Mouse (Mus musculus) testis, adult 2 months (tissue): ENCODE measurements at regions not wholly inside any gene's neighbourhood (a gene's known extent, or its start where the extent isn't known, plus 50 kb on each side); places are given as distances from the start of the nearest gene placed in this dataset.

Source experiments
- H3K27ac ChIP-seq: fragments of 200-500 bp; 2 replicates; pipeline ENCODE4 v1.5.1; 2012; ENCODE audit warnings: low read depth, low read length; ENCODE audit not compliant: control insufficient read depth, insufficient read depth
- H3K27me3 ChIP-seq: fragments of 200-500 bp; 2 replicates; pipeline ENCODE4 v1.6.1; 2012; ENCODE audit warnings: mild to moderate bottlenecking, low read length, moderate library complexity; ENCODE audit not compliant: control insufficient read depth, insufficient read depth
- H3K36me3 ChIP-seq: fragments of 200-500 bp; 2 replicates; pipeline ENCODE4 v1.6.1; 2012; ENCODE audit warnings: mild to moderate bottlenecking, low read length; ENCODE audit not compliant: control insufficient read depth, insufficient read depth
- H3K4me1 ChIP-seq: fragments of 200-500 bp; 2 replicates; pipeline ENCODE4 v1.6.1; 2012; ENCODE audit warnings: low read length; ENCODE audit not compliant: control insufficient read depth, insufficient read depth
- H3K4me3 ChIP-seq: fragments of 200-500 bp; 2 replicates; pipeline ENCODE4 v1.5.1; 2012; ENCODE audit warnings: low read depth, mild to moderate bottlenecking, low read length, moderate library complexity, mixed read lengths; ENCODE audit not compliant: control insufficient read depth
- CTCF ChIP-seq: fragments of 200-500 bp; IDR thresholded peaks from 2 replicates; pipeline ENCODE4 v1.5.1; 2012; ENCODE audit warnings: low read depth, mild to moderate bottlenecking, inconsistent platforms, low read length, moderate library complexity; ENCODE audit not compliant: control insufficient read depth, insufficient read depth, insufficient replicate concordance
- POLR2A ChIP-seq: fragments of 200-500 bp; IDR thresholded peaks from 2 replicates; pipeline ENCODE4 v1.6.1; 2012; ENCODE audit warnings: low read depth, mild to moderate bottlenecking, inconsistent platforms, low read length, moderate library complexity; ENCODE audit not compliant: control insufficient read depth

DNA sequence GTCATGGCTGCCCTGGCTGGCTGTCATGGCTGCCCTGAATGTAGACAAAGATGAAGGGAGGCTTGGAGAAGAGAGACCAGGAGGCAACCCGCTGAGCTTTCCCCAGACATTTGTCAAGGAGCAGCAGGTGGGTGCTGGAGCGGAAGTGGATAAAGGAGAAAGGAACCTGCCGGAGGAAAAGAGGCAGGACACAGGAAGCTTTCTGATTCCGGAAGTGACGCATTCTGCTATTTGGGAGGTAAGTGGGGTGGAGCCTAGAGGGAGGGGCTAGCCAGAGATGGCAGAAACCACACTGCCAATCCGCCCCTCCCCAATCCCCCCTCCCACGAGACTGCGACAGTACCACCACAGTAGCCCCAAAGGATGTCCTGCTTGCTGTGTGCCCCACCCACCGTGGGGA is 80.1 kb downstream of the Gm572 start:
- Histone ChIP-seq H3K36me3 (no peaks in the 10 kb centered on the region), H3K27me3 (no peaks in the 10 kb centered on the region), H3K4me3 (peak overlapping the region; percentile 39), H3K27ac (no peak overlapping the region), H3K4me1 (peaks cover 10% of the 10 kb centered on the region)
- no peak for TF ChIP-seq CTCF
- no peak for TF ChIP-seq POLR2A

DNA sequence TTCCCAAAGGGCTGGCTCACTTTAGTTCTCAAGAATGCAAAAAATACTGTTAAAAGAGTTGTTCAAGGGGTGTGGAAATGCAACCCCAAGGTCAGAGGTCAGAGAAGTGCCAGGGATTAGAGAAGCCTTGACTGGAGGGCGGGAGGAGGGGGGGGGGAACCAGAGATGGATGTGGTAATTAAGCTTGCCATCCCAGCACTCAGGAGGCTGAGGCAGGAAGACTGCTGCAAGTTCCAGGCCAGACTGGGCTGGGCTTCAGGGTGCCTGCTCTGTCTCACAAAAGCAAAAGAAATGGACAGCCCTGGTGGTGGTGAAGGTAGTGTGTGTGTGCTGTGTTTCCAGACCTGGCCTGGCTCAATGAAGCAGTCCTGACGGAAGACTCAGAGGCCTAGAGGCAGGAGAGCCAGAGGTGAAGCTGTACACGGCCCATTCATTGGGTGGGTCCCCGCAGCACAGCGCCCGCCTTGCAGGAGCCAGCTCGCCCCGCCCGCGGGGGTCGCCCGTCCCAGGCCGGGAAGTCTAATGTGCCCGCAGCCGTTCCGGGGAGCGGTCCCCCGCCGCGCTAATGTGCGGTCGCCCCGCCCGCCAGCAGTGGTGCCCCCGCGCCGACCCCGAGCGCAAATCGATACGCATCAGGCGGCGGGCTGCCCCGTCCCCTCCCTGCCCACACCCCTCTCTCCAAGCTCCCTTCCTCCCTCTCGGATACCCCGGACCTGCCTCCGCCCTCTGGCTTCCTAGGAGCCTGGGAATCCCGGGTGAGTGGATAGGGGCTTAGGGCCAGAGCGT is 80.1 kb upstream of the Casz1 start:
- Histone ChIP-seq H3K27me3 (no peaks in the 10 kb centered on the region), H3K4me1 (peaks cover 10% of the 10 kb centered on the region), H3K4me3 (peak overlapping the region; percentile 36), H3K27ac (no peak overlapping the region), H3K36me3 (no peaks in the 10 kb centered on the region)
- TF ChIP-seq CTCF = no peak
- no peak for TF ChIP-seq POLR2A

- Histone ChIP-seq H3K4me1 (peaks cover 6% of the 10 kb centered on the region), H3K36me3 (no peaks in the 10 kb centered on the region), H3K4me3 (no peak overlapping the region), H3K27me3 (no peaks in the 10 kb centered on the region), H3K27ac (no peak overlapping the region)
- TF ChIP-seq CTCF (no peak), POLR2A (no peak)
These were observed 75.4 kb upstream of the Casz1 start for GRCm38 (mm10) chr4:148728800-148729199.

GRCm38 (mm10) chr4:148731586-148731985 is 72.6 kb upstream of the Casz1 start:
- TF ChIP-seq CTCF = no peak
- TF ChIP-seq POLR2A = no peak

DNA sequence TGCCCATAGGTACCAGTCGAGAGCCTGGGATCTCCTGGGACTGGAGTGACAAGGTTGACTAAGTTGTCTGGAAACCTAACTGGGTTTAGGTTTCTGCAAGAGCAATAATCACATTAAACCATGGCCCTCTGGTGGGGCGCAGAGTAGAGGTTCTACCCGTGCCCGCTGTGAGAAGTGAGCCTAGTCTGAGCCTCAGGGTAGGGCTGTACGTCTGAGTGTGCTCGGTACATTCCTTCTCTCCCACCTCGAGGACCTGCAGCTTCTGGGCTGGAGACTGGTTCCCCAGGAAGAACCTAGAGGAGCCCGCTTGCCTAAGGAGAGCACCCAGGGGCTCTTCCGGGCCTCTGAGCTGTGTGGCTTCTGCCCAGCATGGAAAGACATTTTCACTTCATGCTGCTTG is 70.2 kb upstream of the Casz1 start:
- Histone ChIP-seq H3K4me1 (no peaks in the 10 kb centered on the region), H3K36me3 (no peaks in the 10 kb centered on the region), H3K27me3 (no peaks in the 10 kb centered on the region), H3K27ac (no peak overlapping the region), H3K4me3 (no peak overlapping the region)
- TF ChIP-seq POLR2A (no peak), CTCF (no peak)

More at GRCm38 (mm10) chr4:148731586-148731985, 72.6 kb upstream of the Casz1 start:
- no peaks in the 10 kb centered on the region for H3K27me3 ChIP-seq
- no peak overlapping the region for H3K27ac ChIP-seq
- H3K36me3 ChIP-seq = no peaks in the 10 kb centered on the region
- no peak overlapping the region for H3K4me3 ChIP-seq
- H3K4me1 ChIP-seq = no peaks in the 10 kb centered on the region

DNA sequence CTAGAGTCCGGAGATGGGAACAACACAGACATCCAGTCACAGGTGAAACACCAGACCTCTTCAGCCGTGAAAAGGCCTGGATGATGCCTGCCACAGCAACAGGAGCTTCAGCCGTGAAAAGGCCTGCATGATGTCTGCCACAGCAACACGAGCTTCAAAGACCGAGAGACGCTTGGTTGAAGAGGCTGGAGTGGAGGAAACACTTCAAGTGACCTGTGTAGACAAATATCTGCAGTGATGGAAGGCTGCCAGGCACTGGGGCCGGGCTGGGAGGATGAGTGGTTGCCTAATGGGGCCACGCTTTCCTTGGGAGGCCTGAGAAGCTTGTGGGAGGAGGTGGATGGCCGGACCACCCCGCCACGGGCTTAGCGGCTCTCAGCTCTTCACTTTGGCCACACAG is 69.7 kb upstream of the Casz1 start:
- Histone ChIP-seq H3K4me3 (no peak overlapping the region), H3K27ac (no peak overlapping the region)

DNA sequence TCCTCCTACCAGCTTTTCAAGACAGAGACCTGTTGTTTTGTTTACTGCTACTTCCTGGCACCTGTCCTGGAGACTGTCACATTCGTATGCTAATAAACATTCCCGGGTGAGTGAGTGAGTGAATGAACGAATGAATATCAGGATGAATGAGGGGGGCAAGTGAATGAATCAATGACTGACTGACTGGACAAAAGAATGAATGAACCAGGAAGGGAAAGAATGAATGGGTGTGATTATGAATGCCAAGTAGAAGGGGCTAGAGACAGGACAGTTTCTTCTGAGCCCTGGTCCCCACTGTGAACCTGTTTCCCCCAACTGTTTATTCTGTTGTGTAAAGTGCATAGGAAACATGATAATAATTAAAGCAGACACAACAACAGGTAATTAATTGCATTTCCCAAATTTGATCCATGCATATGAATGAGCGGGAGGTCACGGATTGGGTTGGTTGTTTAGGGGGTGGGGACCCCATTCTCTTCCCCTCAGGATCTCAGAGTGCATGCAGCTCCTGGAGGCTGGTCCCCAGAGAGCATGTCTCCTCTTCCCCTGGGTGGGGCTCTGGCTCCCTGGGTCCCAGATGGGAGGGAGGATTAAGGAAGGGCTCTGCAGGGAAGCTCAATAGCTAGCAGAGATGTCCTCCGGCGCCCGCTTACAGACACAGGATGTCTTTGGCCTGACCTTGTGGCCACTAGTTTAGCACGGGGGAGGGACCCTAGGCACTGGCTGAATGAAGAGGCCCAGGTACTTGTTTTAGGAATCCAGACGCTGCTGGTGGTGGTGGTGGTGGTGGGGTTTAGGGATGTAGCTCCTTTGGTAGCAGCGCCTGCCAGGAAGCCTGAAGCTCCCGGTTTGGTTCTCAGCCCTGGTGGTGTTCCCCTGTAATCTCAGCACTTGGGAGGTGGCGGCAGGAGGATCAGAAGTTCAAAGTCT is 65.4 kb upstream of the Casz1 start:
- TF ChIP-seq CTCF (no peak), POLR2A (no peak)
- H3K4me1 ChIP-seq = peaks cover 11% of the 10 kb centered on the region
- H3K27me3 ChIP-seq = no peaks in the 10 kb centered on the region

More for the DNA sequence above, 69.7 kb upstream of the Casz1 start:
- H3K27me3 ChIP-seq = no peaks in the 10 kb centered on the region
- no peaks in the 10 kb centered on the region for H3K36me3 ChIP-seq
- H3K4me1 ChIP-seq = no peaks in the 10 kb centered on the region
- TF ChIP-seq POLR2A (no peak), CTCF (no peak)

More for the DNA sequence above, 65.4 kb upstream of the Casz1 start:
- no peaks in the 10 kb centered on the region for H3K36me3 ChIP-seq
- no peak overlapping the region for H3K4me3 ChIP-seq
- no peak overlapping the region for H3K27ac ChIP-seq
